Mouse (Mus musculus): ENCODE measurements around the gene Zfp622.

- TF ChIP-seq CTCF (conservative IDR thresholded peaks at IDR 0.05; ENCODE audit: low read length) = no peak
- TF ChIP-seq POU5F1 (IDR thresholded peaks at IDR 0.05; ENCODE audit: borderline replicate concordance, low read length) = no peak
These were observed at the start of gene Zfp622 for GRCm38 (mm10) chr15:25984067-25984733.
